Mouse (Mus musculus) lung, postnatal 0 days (tissue): Measurements from ENCODE around the gene Arid3a.

Experiments used
- CTCF ChIP-seq: IDR thresholded peaks from 2 replicates; pipeline ENCODE4 v1.5.1; 2016; ENCODE audit warnings: antibody characterized with exemption, mild to moderate bottlenecking
- EP300 ChIP-seq: IDR thresholded peaks from 2 replicates; pipeline ENCODE4 v1.6.1; 2016; ENCODE audit warnings: antibody characterized with exemption, mild to moderate bottlenecking, control low read depth

DNA sequence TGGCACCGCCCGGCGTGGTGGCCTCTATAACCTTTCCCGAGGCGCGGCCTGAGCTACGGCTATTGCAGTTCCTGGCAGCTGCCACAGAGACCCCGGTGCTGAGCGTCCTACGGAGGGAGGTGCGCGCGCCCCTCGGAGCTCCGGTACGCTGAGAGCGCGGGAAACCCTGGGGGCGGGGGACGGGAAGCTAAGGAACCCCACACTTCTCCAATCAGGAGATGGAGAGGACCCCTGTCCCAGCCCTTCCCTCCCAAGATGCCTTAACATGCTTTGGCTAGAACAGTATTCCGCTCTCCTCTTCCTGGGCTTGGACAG is 44.3 kb downstream of the Arid3a start:
- TF ChIP-seq CTCF, result no peak
- no peak for TF ChIP-seq EP300
